Mouse (Mus musculus) limb, embryonic 11.5 days (tissue): Measurements from ENCODE around the gene Nup62cl. TPM values are rescaled to one million over a fixed set of nuclear protein-coding genes. Genes with fewer than 3 reads are reported as not detected.

Experiments
- ATAC-seq: fragments of 200-750 bp; cut with Nextera tagmentation; 2 replicates; pipeline ENCODE4 v1.8.0; 2017; ENCODE audit warnings: low read depth; ENCODE audit not compliant: insufficient number of reproducible peaks, low FRiP score, low TSS enrichment
- DNase-seq: peaks from one replicate; pipeline ENCODE4 v3.0.0-alpha.2; 2015; ENCODE audit warnings: low spot score
- H3K27ac ChIP-seq: fragments of 300-500 bp; sonication (generic); replicated peaks from 2 replicates; pipeline ENCODE4 v1.5.1; 2014; ENCODE audit warnings: low read depth, mild to moderate bottlenecking, low read length
- H3K27me3 ChIP-seq: fragments of 300-500 bp; sonication (generic); 2 replicates; pipeline ENCODE4 v1.6.1; 2014; ENCODE audit warnings: mild to moderate bottlenecking, low read length, mixed read lengths; ENCODE audit not compliant: control insufficient read depth, insufficient read depth
- H3K36me3 ChIP-seq: fragments of 300-500 bp; sonication (generic); 2 replicates; pipeline ENCODE4 v1.6.1; 2014; ENCODE audit warnings: mild to moderate bottlenecking, low read length, moderate library complexity, mixed read lengths; ENCODE audit not compliant: control insufficient read depth, insufficient read depth
- H3K4me1 ChIP-seq: fragments of 300-500 bp; sonication (generic); 2 replicates; pipeline ENCODE4 v1.6.1; 2014; ENCODE audit warnings: low read length, mixed read lengths; ENCODE audit not compliant: control insufficient read depth, insufficient read depth
- H3K4me2 ChIP-seq: fragments of 300-500 bp; sonication (generic); 2 replicates; pipeline ENCODE4 v1.6.1; 2014; ENCODE audit warnings: low read depth, mild to moderate bottlenecking, moderate library complexity; ENCODE audit not compliant: severe bottlenecking
- H3K4me3 ChIP-seq: fragments of 300-500 bp; sonication (generic); 2 replicates; pipeline ENCODE4 v1.5.1; 2014; ENCODE audit warnings: low read depth, low read length
- H3K9ac ChIP-seq: fragments of 300-500 bp; sonication (generic); 2 replicates; pipeline ENCODE4 v1.6.1; 2014; ENCODE audit warnings: mild to moderate bottlenecking, low read length
- H3K9me3 ChIP-seq: fragments of 300-500 bp; sonication (generic); 2 replicates; pipeline ENCODE4 v1.6.1; 2016; ENCODE audit warnings: low read length; ENCODE audit not compliant: control insufficient read depth
- WGBS: fragments of 180-500 bp; shearing (Covaris S2); extraction: QIAGEN DNeasy Blood & Tissue Kit; methylation state at CpG from one replicate; pipeline ENCODE4 v1.1.7; 2014; 5-methylcytosine and 5-hydroxymethylcytosine counted together
- polyA plus RNA-seq: library from polyadenylated mRNA; unstranded; fragments of >200 nt; fragmentation: Nextera tagmentation; extraction: Ambion mirVana; gene quantifications from 2 replicates; pipeline ENCODE4 v1.2.1, GENCODE M21; 2014

Nup62cl gene
- 4.4 and 4.6 TPM in 2 replicates for polyA plus RNA-seq

DNA sequence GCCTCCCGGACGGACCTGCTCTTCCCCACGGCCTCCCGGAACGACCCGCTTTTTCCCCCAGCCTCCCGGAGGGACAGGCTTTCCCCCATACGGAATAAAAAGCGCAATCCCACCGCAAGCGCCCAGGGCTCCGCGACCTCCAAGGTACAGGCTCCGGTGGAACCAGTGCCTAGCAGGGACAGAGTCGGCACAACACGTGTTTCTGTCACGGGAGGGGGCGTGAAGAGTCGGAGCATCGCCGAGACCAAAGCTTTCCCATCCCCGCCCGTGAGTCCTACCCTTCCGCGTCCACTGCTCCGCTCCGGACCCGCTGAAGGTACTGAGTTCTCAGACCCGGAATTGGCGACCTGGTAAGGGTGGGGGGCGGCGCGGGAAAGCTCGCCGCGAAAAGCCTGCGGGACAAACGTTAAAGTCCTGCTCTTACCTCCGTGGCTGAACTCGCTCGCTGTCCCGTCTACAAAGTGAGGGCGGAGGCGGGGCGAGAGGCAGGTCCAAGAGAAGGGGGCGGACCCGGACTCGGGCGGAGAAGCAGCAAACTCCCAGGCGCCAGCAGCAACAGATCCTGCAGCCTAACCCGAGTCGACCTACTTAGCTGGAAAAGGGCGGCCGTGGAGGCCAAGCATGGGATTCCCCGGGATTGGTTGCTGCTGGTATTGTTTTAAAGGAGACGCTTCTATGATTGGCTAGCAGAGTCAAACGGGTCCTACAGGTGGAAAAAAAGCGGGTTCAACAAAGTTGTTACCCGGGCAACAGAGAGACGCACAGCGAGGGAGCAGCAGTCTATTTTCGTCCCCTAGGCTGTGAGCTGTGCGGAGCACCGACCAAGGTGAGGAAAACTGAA lies at the start of gene Nup62cl, which contains the start of gene Pih1h3b:
Gene Nup62cl (minus strand): TSS at position 578 of the 841 bp plus-strand sequence.
Gene Pih1h3b (plus strand): TSS at position 745 of the 841 bp plus-strand sequence.
- WGBS = 34% methylated on average over 62 of the region's 64 CpGs
- no peaks in the 10 kb centered on the region for H3K4me1 ChIP-seq
- peak within 1 kb of the TSS; percentile 22 for H3K4me3 ChIP-seq
- H3K9ac ChIP-seq = no peak within 1 kb of the TSS
- no peak within 1 kb of the TSS for H3K27ac ChIP-seq
- H3K27me3 ChIP-seq = peaks cover 17% of the 10 kb centered on the region
- H3K36me3 ChIP-seq = no peaks in the 10 kb centered on the region
- DNase-seq = peak; percentile 64
- H3K4me2 ChIP-seq = peak within 1 kb of the TSS; percentile 35
- peak; percentile 75; the same call in 1 of the 2 replicates for ATAC-seq
- peaks cover 5% of the 10 kb centered on the region; the same call in 1 of the 2 replicates for H3K9me3 ChIP-seq

DNA sequence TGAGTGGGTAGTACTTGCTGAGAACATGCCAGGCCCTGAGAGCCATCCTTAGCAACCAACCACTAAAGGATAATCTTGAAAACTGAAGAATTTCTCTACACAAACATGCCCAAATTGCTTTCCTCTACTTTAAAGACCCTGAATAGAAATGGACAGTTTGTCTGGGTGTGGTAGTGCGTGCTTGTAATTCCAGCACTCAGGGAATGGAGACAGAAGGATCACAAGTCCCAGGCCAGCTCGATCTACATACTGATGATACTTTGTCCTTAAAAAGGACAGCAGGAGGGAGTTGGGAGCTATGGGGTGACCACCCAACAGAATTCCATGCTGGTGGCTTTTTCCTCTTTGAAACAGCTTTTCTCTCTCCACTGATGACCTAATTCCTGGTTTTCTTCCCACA lies 31.6 kb upstream of the Nup62cl start:
- 78% methylated on average over 2 of the region's 2 CpGs for WGBS
- Histone ChIP-seq H3K4me3 (no peak overlapping the region), H3K36me3 (no peaks in the 10 kb centered on the region), H3K4me2 (no peak overlapping the region), H3K9me3 (no peaks in the 10 kb centered on the region), H3K4me1 (no peaks in the 10 kb centered on the region), H3K27ac (no peak overlapping the region), H3K9ac (no peak overlapping the region), H3K27me3 (0 out of 2 replicates have a peak, but pooled peaks cover 2% of the 10 kb centered on the region)
- ATAC-seq = no peak
- no peak for DNase-seq

DNA sequence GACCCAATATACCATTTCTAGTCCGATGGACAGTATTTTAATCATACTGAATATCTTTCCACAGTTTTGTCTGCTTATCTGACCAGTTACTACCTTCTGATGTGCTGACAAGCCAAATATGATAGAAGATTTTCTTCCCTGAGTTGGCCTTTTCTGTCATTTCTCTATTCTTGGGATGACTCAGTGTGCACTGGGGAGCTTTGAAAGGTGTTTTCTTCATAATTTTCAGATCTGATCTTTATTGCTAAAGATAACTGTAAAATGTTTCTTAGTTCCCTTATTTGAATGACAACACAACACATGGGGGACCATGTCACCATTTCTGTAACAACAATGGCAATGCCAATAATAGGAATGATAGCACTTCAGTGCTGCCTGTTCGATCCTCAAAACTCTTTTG lies 20.0 kb upstream of the Nup62cl start:
- Histone ChIP-seq H3K9ac (no peak overlapping the region), H3K9me3 (no peaks in the 10 kb centered on the region), H3K27me3 (peaks cover 2% of the 10 kb centered on the region; the same call in 1 of the 2 replicates), H3K4me2 (no peak overlapping the region), H3K36me3 (no peaks in the 10 kb centered on the region), H3K27ac (no peak overlapping the region), H3K4me1 (no peaks in the 10 kb centered on the region), H3K4me3 (no peak overlapping the region)
- 95% methylated on average over 2 of the region's 2 CpGs for WGBS
- DNase-seq (no peak), ATAC-seq (no peak)

DNA sequence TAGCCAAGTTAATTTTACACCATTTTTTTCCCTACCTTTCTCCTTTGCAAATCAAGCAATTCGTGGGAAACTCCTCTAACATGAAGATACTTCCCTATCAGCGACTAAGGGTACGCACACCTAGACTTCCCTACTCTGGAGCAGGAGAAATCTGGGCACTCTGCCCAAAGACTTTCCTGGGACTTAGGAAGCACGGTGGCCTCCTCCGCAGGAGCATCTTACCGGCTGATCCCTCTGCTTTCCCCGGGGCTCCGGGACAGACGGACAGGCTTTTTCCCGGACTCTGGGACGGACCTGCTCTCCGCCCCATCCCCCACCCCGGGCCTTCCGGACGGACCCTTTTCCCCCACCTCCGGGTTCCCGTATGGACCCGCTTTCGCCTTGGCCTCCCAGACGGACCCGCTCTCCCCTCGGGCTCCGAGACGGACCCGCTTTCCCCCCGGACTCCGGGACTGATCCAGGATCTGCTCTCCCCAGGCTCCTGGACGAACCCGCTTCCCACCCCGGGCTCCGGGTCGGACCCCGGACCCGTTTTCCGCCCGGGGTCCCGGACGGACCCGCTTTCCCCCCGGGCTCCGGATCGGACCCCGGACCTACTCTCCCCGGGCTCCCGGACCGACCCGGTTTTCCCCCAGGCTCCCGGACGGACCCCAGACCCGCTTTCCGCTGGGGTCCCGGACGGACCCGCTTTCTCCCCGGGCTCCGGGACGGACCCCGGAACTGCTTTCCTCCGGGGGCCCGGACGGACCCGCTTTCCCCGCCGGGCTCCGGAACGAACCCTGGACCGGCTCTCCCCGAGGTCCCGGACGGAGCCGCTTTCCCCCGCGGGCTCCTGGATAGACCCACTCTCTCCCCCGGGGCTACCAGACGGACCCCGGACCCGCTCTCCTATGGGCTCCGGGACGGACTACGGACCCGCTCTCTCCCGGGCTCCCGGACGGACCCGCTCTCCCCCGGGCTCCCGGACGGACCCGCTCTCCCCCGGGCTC lies 1.3 kb downstream of the Nup62cl start:
- Histone ChIP-seq H3K36me3 (no peaks in the 10 kb centered on the region), H3K4me1 (no peaks in the 10 kb centered on the region), H3K4me2 (peak overlapping the region; percentile 33), H3K27ac (no peak overlapping the region), H3K9ac (no peak overlapping the region), H3K27me3 (peaks cover 17% of the 10 kb centered on the region), H3K4me3 (peak overlapping the region; percentile 22), H3K9me3 (peaks cover 5% of the 10 kb centered on the region; the same call in 1 of the 2 replicates)
- ATAC-seq = no peak
- 16% methylated on average over 63 of the region's 90 CpGs for WGBS
- DNase-seq = peak; percentile 31

DNA sequence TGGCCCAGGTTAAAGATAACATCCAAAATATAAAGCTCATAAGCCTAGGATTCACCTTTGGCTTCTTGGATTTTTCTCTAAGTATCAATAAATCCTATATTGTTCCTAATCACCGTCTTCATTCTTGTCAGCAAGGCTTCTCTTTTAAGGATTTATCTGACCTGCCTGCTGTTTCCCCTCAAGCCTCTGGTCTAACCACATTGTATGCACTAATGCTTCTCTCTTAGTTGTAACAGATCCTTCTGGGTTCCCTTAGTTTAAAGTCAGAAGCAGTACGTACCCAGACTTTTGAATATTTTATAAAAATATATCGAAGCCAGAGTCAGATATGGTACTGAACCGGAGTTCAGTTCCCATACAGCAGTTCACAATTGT lies 63.8 kb downstream of the Nup62cl start:
- Histone ChIP-seq H3K9me3 (no peaks in the 10 kb centered on the region), H3K4me1 (no peaks in the 10 kb centered on the region), H3K27me3 (no peaks in the 10 kb centered on the region), H3K4me3 (no peak overlapping the region), H3K9ac (no peak overlapping the region), H3K4me2 (no peak overlapping the region), H3K27ac (no peak overlapping the region), H3K36me3 (no peaks in the 10 kb centered on the region; the same call in 1 of the 2 replicates)
- DNase-seq (no peak), ATAC-seq (no peak)
- 86% methylated on average over 4 of the region's 4 CpGs for WGBS

DNA sequence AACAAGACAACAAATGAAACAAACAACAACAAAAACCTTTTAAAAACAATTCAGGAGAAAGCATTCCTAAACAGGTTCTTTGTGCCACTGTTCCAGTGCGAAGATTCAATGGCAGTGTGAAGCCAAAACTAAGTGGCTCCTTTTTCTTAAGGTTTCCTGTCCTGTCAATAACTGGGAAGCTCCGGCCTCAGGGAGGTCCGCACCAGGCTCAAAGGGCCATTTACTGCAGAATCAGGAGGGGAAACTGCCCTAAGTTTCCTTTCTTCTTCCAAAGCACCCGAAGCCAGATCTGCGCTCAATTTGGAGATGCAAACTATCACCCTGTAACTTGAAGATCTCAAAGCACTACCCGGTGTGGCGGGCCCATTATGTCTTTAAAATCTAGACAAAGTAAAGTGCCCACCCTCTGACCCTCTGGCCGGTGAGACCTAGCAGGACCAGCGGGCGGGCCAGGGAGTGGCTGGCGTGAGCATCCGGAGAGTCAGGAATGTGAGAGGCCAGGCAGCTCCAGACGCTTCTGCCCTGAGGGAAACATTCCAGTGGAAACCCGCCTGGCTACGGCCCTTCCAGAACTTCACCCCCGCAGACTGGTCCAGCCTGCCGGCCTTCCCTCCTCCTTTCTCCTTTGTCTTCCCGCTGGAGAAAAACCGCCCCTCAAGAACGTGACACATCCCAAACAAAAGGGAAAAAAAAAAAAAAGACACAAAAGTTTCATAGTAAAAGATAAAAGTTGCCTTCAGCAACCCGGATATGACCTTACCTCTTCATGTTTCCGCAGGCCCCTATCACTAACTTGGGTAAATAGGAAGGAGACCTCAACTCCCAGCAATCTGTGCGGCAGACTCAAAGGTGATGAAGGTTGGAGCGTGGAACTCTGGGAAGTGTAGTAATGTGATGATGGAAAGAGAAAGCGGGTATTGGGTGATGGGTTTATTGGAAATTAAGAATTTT lies 64.5 kb downstream of the Nup62cl start, which contains the start of gene Rbm41:
Gene Rbm41 (minus strand): TSS at position 856 of the 951 bp plus-strand sequence.
- 19% methylated on average over 25 of the region's 25 CpGs for WGBS
- Histone ChIP-seq H3K36me3 (no peaks in the 10 kb centered on the region; the same call in 1 of the 2 replicates), H3K4me1 (no peaks in the 10 kb centered on the region), H3K27ac (no peak within 1 kb of the TSS), H3K4me3 (peak within 1 kb of the TSS; percentile 33), H3K9ac (peak within 1 kb of the TSS; percentile 39), H3K9me3 (no peaks in the 10 kb centered on the region), H3K4me2 (peak within 1 kb of the TSS; percentile 38), H3K27me3 (no peaks in the 10 kb centered on the region)
- ATAC-seq (peak; percentile 89; the same call in 1 of the 2 replicates), DNase-seq (peak; percentile 41)

DNA sequence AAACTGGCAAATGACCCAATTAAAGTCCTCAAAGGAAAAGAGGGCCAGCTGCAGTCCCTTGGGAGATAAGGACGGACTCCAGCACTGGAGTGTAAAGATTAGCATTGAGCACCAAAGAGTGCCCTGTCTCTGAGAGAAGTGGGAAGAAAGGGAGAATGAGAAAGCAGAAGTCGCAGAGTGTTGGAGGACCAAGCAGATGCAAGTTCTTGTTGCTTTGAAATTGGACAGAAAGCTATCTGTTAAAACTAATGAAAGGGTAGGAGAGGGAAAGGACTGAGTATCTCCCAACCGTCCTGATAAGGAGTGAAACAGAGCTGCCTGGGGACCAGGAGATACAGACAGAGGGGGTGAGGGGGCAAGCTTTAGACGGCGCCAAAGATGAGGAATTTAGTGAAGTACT lies 80.4 kb downstream of the Nup62cl start:
- Histone ChIP-seq H3K4me3 (no peak overlapping the region), H3K4me2 (no peak overlapping the region), H3K27me3 (no peaks in the 10 kb centered on the region), H3K27ac (no peak overlapping the region), H3K36me3 (no peaks in the 10 kb centered on the region), H3K9me3 (no peaks in the 10 kb centered on the region), H3K9ac (no peak overlapping the region), H3K4me1 (no peaks in the 10 kb centered on the region)
- no peak for ATAC-seq
- DNase-seq = no peak
- WGBS = 75% methylated on average over 5 of the region's 5 CpGs
